Mouse (Mus musculus): ENCODE measurements around the gene Gsta4. TPM values are rescaled to one million over a fixed set of nuclear protein-coding genes. Genes with fewer than 3 reads are reported as not detected.
"Not testable (repeated sequence)": the region's sequence is repeated elsewhere in the genome, so short reads cannot be mapped to it uniquely, and the experiment has no call there.

Gsta4 gene
- polyA plus RNA-seq, 1 experiment from 2014 or later, result 150 TPM

- H3K4me3 ChIP-seq (ENCODE audit: low read length), result no peak overlapping the region
- H3K4me1 ChIP-seq (ENCODE audit: insufficient read depth, low read length), result no peaks in the 10 kb centered on the region
- no peak overlapping the region for H3K9ac ChIP-seq (replicated peaks; ENCODE audit: low read length)
- no peak overlapping the region for H3K4me2 ChIP-seq (replicated peaks; ENCODE audit: low read depth, low read length)
- no peaks in the 10 kb centered on the region for H3K27me3 ChIP-seq (ENCODE audit: insufficient read depth, low read length)
- 63% methylated on average over 10 of the region's 10 CpGs for WGBS
- H3K27ac ChIP-seq (ENCODE audit: low read length), result no peak overlapping the region
- H3K36me3 ChIP-seq (ENCODE audit: insufficient read depth, low read length), result peaks cover 70% of the 10 kb centered on the region
- no peak for ATAC-seq (ENCODE audit: low FRiP score, low TSS enrichment)
- H3K9me3 ChIP-seq (ENCODE audit: low read length), result no peaks in the 10 kb centered on the region
These were observed 19.3 kb upstream of the Gsta4 start for GRCm38 (mm10) chr9:78163291-78163690.

GRCm38 (mm10) chr9:78164741-78165140 lies 17.8 kb upstream of the Gsta4 start:
- Histone ChIP-seq H3K4me3 (ENCODE audit: low read length) (no peak overlapping the region), H3K4me2 (replicated peaks; ENCODE audit: low read depth, low read length) (no peak overlapping the region), H3K36me3 (ENCODE audit: insufficient read depth, low read length) (peaks cover 69% of the 10 kb centered on the region), H3K27ac (ENCODE audit: low read length) (no peak overlapping the region), H3K27me3 (ENCODE audit: insufficient read depth, low read length) (no peaks in the 10 kb centered on the region), H3K4me1 (ENCODE audit: insufficient read depth, low read length) (no peaks in the 10 kb centered on the region), H3K9me3 (ENCODE audit: low read length) (no peaks in the 10 kb centered on the region), H3K9ac (replicated peaks; ENCODE audit: low read length) (no peak overlapping the region)
- WGBS, result 94% methylated on average over 3 of the region's 3 CpGs
- ATAC-seq (ENCODE audit: low FRiP score, low TSS enrichment), result no peak

GRCm38 (mm10) chr9:78165454-78165853 lies 17.1 kb upstream of the Gsta4 start:
- no peak overlapping the region for H3K4me2 ChIP-seq (replicated peaks; ENCODE audit: low read depth, low read length)
- H3K9ac ChIP-seq (replicated peaks; ENCODE audit: low read length), result no peak overlapping the region
- no peak overlapping the region for H3K4me3 ChIP-seq (ENCODE audit: low read length)
- H3K27ac ChIP-seq (ENCODE audit: low read length), result no peak overlapping the region
- no peak for ATAC-seq (ENCODE audit: low FRiP score, low TSS enrichment)
- no peaks in the 10 kb centered on the region for H3K4me1 ChIP-seq (ENCODE audit: insufficient read depth, low read length)
- H3K27me3 ChIP-seq (ENCODE audit: insufficient read depth, low read length), result no peaks in the 10 kb centered on the region
- H3K36me3 ChIP-seq (ENCODE audit: insufficient read depth, low read length), result peaks cover 64% of the 10 kb centered on the region
- 95% methylated on average over 6 of the region's 6 CpGs for WGBS
- no peaks in the 10 kb centered on the region for H3K9me3 ChIP-seq (ENCODE audit: low read length)

- H3K9me3 ChIP-seq (ENCODE audit: low read length), result no peaks in the 10 kb centered on the region
- H3K4me2 ChIP-seq (replicated peaks; ENCODE audit: low read depth, low read length), result no peak overlapping the region
- no peaks in the 10 kb centered on the region for H3K27me3 ChIP-seq (ENCODE audit: insufficient read depth, low read length)
- ATAC-seq (ENCODE audit: low FRiP score, low TSS enrichment), result no peak
- WGBS, result 86% methylated on average over 19 of the region's 19 CpGs
- H3K9ac ChIP-seq (replicated peaks; ENCODE audit: low read length), result no peak overlapping the region
- no peaks in the 10 kb centered on the region for H3K4me1 ChIP-seq (ENCODE audit: insufficient read depth, low read length)
- H3K36me3 ChIP-seq (ENCODE audit: insufficient read depth, low read length), result peaks cover 51% of the 10 kb centered on the region
- no peak overlapping the region for H3K4me3 ChIP-seq (ENCODE audit: low read length)
- H3K27ac ChIP-seq (ENCODE audit: low read length), result no peak overlapping the region
These were observed 15.7 kb upstream of the Gsta4 start for GRCm38 (mm10) chr9:78166694-78167452.

- H3K4me1 ChIP-seq (ENCODE audit: insufficient read depth, low read length), result no peaks in the 10 kb centered on the region
- 94% methylated on average over 19 of the region's 19 CpGs for WGBS
- H3K36me3 ChIP-seq (ENCODE audit: insufficient read depth, low read length), result peaks cover 45% of the 10 kb centered on the region
These were observed 15.1 kb upstream of the Gsta4 start for GRCm38 (mm10) chr9:78167453-78167969.

GRCm38 (mm10) chr9:78168864-78169263 lies 13.7 kb upstream of the Gsta4 start:
- Histone ChIP-seq H3K9ac (replicated peaks; ENCODE audit: low read length) (no peak overlapping the region), H3K4me2 (replicated peaks; ENCODE audit: low read depth, low read length) (no peak overlapping the region), H3K27me3 (ENCODE audit: insufficient read depth, low read length) (no peaks in the 10 kb centered on the region), H3K4me3 (ENCODE audit: low read length) (no peak overlapping the region), H3K27ac (ENCODE audit: low read length) (no peak overlapping the region), H3K9me3 (ENCODE audit: low read length) (no peaks in the 10 kb centered on the region), H3K36me3 (ENCODE audit: insufficient read depth, low read length) (peaks cover 39% of the 10 kb centered on the region), H3K4me1 (ENCODE audit: insufficient read depth, low read length) (no peaks in the 10 kb centered on the region)
- no peak for ATAC-seq (ENCODE audit: low FRiP score, low TSS enrichment)
- WGBS, result 95% methylated on average over 6 of the region's 6 CpGs

More at GRCm38 (mm10) chr9:78167453-78167969, 15.1 kb upstream of the Gsta4 start:
- Histone ChIP-seq H3K4me3 (ENCODE audit: low read length) (no peak overlapping the region), H3K9me3 (ENCODE audit: low read length) (no peaks in the 10 kb centered on the region), H3K9ac (replicated peaks; ENCODE audit: low read length) (no peak overlapping the region), H3K27ac (ENCODE audit: low read length) (no peak overlapping the region), H3K4me2 (replicated peaks; ENCODE audit: low read depth, low read length) (no peak overlapping the region), H3K27me3 (ENCODE audit: insufficient read depth, low read length) (no peaks in the 10 kb centered on the region)
- no peak for ATAC-seq (ENCODE audit: low FRiP score, low TSS enrichment)

GRCm38 (mm10) chr9:78174016-78174415 lies 8.6 kb upstream of the Gsta4 start:
- Histone ChIP-seq H3K27me3 (ENCODE audit: insufficient read depth, low read length) (no peaks in the 10 kb centered on the region), H3K4me1 (ENCODE audit: insufficient read depth, low read length) (peaks cover 14% of the 10 kb centered on the region; the same call in 1 of the 2 replicates), H3K4me3 (ENCODE audit: low read length) (no peak overlapping the region), H3K4me2 (replicated peaks; ENCODE audit: low read depth, low read length) (no peak overlapping the region), H3K27ac (ENCODE audit: low read length) (no peak overlapping the region), H3K9ac (replicated peaks; ENCODE audit: low read length) (no peak overlapping the region), H3K36me3 (ENCODE audit: insufficient read depth, low read length) (peaks cover 6% of the 10 kb centered on the region; the same call in 1 of the 2 replicates), H3K9me3 (ENCODE audit: low read length) (no peaks in the 10 kb centered on the region)
- 59% methylated on average over 1 of the region's 1 CpGs for WGBS
- ATAC-seq (ENCODE audit: low FRiP score, low TSS enrichment), result no peak

- H3K36me3 ChIP-seq (ENCODE audit: insufficient read depth, low read length); H3K9ac ChIP-seq (replicated peaks; ENCODE audit: low read length); H3K27me3 ChIP-seq (ENCODE audit: insufficient read depth, low read length); H3K9me3 ChIP-seq (ENCODE audit: low read length); H3K4me3 ChIP-seq (ENCODE audit: low read length): not testable (repeated sequence)
- Histone ChIP-seq H3K4me1 (ENCODE audit: insufficient read depth, low read length) (peaks cover 14% of the 10 kb centered on the region; the same call in 1 of the 2 replicates), H3K4me2 (replicated peaks; ENCODE audit: low read depth, low read length) (peak overlapping the region; percentile 15; the same call in 1 of the 2 replicates), H3K27ac (ENCODE audit: low read length) (peak overlapping the region; percentile 34; the same call in 1 of the 2 replicates)
- peak; percentile 29; the same call in 1 of the 2 replicates for ATAC-seq (ENCODE audit: low FRiP score, low TSS enrichment)
- 27% methylated on average over 3 of the region's 3 CpGs for WGBS
These were observed 7.7 kb upstream of the Gsta4 start for GRCm38 (mm10) chr9:78174925-78175276.

- H3K4me2 ChIP-seq (replicated peaks; ENCODE audit: low read depth, low read length), result peak overlapping the region; percentile 59
- ATAC-seq (ENCODE audit: low FRiP score, low TSS enrichment), result peak; percentile 98
- H3K36me3 ChIP-seq (ENCODE audit: insufficient read depth, low read length), result no peaks in the 10 kb centered on the region
- peak overlapping the region; percentile 98 for H3K27ac ChIP-seq (ENCODE audit: low read length)
- H3K4me3 ChIP-seq (ENCODE audit: low read length), result peak overlapping the region; percentile 73
- H3K27me3 ChIP-seq (ENCODE audit: insufficient read depth, low read length), result no peaks in the 10 kb centered on the region
- under 1% methylated on average over 48 of the region's 58 CpGs for WGBS
- H3K9ac ChIP-seq (replicated peaks; ENCODE audit: low read length), result peak overlapping the region; percentile 88
- H3K9me3 ChIP-seq (ENCODE audit: low read length), result no peaks in the 10 kb centered on the region
- H3K4me1 ChIP-seq (ENCODE audit: insufficient read depth, low read length), result peaks cover 14% of the 10 kb centered on the region; the same call in 1 of the 2 replicates
These were observed 7.0 kb upstream of the Gsta4 start for GRCm38 (mm10) chr9:78175277-78176200.
